Mouse (Mus musculus) gastrocnemius, adult 8-10 months (tissue): ENCODE results near the gene Prr13. TPM values are rescaled to one million over a fixed set of nuclear protein-coding genes. Genes with fewer than 3 reads are reported as not detected.

Source experiments
- DNase-seq, 2 experiments: peaks; one replicate each; pipeline ENCODE4 v3.0.0; 2022; ENCODE audit warnings: low spot score in 2 of 2
- total RNA-seq, 4 experiments: library from RNA; stranded (reverse); gene quantifications; 2 replicates each; pipeline ENCODE4 v1.2.4; 2022

The Prr13 gene
- total RNA-seq, 4 experiments from 2014 or later = 16.4 to 22.3 (median 20.2) TPM

GRCm38 (mm10) chr15:102503924-102504782, 45.3 kb downstream of the Prr13 start:
- no peak for DNase-seq

DNA sequence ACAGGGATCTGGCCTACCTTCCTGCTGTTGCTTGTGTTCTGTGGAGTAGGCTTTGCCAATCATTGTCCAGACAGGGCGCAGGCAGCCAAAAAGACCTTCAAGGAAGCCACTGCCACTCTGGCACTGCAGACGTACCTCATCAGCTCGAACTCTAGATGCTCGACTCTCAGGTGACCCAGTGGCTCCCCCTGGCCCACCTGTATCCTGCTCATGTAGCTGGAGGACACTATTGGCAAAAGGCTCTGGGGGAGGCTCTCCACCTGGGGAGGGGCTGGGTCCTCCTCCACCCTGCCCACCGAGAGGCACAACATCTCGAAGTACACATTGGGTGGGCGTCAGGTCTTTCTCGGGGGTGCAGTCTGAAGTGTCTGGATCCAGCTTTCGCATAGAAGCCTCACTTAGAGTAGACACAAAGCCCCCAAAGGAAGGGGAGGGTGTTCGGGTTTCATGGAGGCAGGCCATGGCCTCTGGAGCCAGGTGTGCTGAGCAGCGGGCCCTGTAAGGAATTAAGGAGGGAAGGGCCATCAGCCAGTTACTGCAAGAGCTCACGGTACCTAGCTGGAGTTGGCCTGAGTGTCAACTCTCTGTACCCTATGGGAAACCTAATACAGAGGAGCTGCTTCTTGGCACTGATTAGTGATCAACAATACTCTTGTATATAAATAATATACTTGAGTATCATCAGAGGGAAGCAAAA, 46.4 kb downstream of the Prr13 start:
- DNase-seq = no peak

GRCm38 (mm10) chr15:102505770-102506463, 47.1 kb downstream of the Prr13 start:
- no peak for DNase-seq

- DNase-seq = no peak
Measured at GRCm38 (mm10) chr15:102506464-102506830, 47.6 kb downstream of the Prr13 start.

DNA sequence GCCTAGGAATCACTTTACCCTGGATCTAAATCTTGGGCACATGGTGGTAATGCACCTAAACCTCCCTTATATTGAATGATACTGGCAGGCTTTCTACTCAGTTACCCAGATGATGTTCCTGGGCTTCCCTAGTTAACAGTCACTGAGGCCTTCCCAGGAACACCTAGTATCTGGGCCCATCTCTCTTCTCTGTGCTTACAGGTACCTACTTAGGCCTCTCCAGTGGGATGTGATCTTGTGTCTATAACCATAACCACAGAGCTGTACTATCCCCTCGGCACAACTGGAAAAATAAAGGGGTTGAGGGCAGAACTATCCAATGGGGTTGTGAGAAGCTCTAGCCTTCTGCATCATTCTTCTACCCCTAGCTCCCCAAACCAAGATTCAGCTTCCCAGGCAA, 48.0 kb downstream of the Prr13 start:
- DNase-seq = no peak

GRCm38 (mm10) chr15:102507561-102507960, 48.7 kb downstream of the Prr13 start:
- DNase-seq = no peak

- no peak for DNase-seq
Measured at GRCm38 (mm10) chr15:102508336-102508735, 49.5 kb downstream of the Prr13 start.

DNA sequence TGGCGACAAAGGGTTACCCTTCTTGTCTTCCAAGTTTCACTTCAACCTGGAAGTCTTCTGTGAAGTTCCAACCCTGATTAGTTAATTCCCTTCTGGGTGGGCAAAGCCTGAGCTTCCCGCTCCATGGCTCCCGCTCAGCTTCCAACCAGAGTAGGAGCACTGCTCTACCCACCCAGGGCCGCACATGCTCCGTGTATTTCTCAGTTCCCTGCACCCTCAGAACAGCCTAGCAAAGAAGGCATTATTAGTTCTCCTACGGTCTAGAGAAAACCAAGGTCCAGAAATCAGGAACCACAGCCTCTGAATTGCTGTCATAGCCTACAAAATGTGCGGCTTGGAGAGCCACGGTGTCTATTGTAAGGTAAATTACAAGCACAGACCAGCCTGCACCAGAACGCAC, 51.3 kb downstream of the Prr13 start:
- DNase-seq = no peak

- peak; percentile 63 to 71 for DNase-seq
Measured at GRCm38 (mm10) chr15:102510590-102511284, 51.9 kb downstream of the Prr13 start.

- no peak for DNase-seq
Measured at GRCm38 (mm10) chr15:102511285-102511833, 52.5 kb downstream of the Prr13 start.

GRCm38 (mm10) chr15:102512010-102512409, 53.2 kb downstream of the Prr13 start:
- DNase-seq = no peak

Other genes starting within 250 kb of the Prr13 start
- 1 to 10 TPM in 2 of 4 experiments, under 1 TPM in 2; 0.34 to 1.8 (median 1.0) TPM for gene Itgb7, start 227.1 kb upstream of the Prr13 start, total RNA-seq
- gene Rarg, start 201.5 kb upstream of the Prr13 start, total RNA-seq = 1 to 10 TPM; 4.4 to 9.8 (median 8.4) TPM
- not detected for gene Gm9918, start 188.5 kb upstream of the Prr13 start, total RNA-seq
- gene Mfsd5, start 179.6 kb upstream of the Prr13 start, total RNA-seq = 10 to 100 TPM; 14.9 to 17.3 (median 15.7) TPM
- under 1 TPM in 3 of 4 experiments, not detected in 1; 0.07 to 0.58 (median 0.21) TPM for gene Espl1, start 162.8 kb upstream of the Prr13 start, total RNA-seq
- gene Pfdn5, start 132.9 kb upstream of the Prr13 start, total RNA-seq = 100 to 1,000 TPM; 260 to 281 (median 273) TPM
- 10 to 100 TPM; 17.5 to 21.6 (median 18.9) TPM for gene Myg1, start 127.3 kb upstream of the Prr13 start, total RNA-seq
- 1 to 10 TPM; 5.3 to 7.5 (median 6.8) TPM for gene Aaas, start 108.3 kb upstream of the Prr13 start, total RNA-seq
- gene Sp7, start 91.8 kb upstream of the Prr13 start, total RNA-seq = not detected
- 10 to 100 TPM; 17.9 to 22.2 (median 20.5) TPM for gene Sp1, start 52.9 kb upstream of the Prr13 start, total RNA-seq
- 10 to 100 TPM in 3 of 4 experiments, 1 to 10 TPM in 1; 9.9 to 14.2 (median 11.7) TPM for gene Amhr2, start 13.7 kb upstream of the Prr13 start, total RNA-seq
- 100 to 1,000 TPM; 379 to 451 (median 385) TPM for gene Pcbp2, start 11.5 kb downstream of the Prr13 start, total RNA-seq
- gene Gm10337, start 44.7 kb downstream of the Prr13 start, total RNA-seq = not detected
- 1 to 10 TPM in 3 of 4 experiments, under 1 TPM in 1; 0.68 to 1.9 (median 1.5) TPM for gene Map3k12, start 58.0 kb downstream of the Prr13 start, total RNA-seq
- 10 to 100 TPM; 29.0 to 40.3 (median 35.2) TPM for gene Tarbp2, start 59.2 kb downstream of the Prr13 start, total RNA-seq
- gene Npff, start 65.9 kb downstream of the Prr13 start, total RNA-seq = 1 to 10 TPM in 2 of 4 experiments, under 1 TPM in 2; 0.82 to 1.5 (median 1.1) TPM
- gene Gm28047, start 166.0 kb downstream of the Prr13 start, total RNA-seq = 1 to 10 TPM in 3 of 4 experiments, not detected in 1; 1.1 to 1.8 (median 1.8) TPM
- gene Atf7, start 166.4 kb downstream of the Prr13 start, total RNA-seq = 10 to 100 TPM; 42.4 to 57.5 (median 51.7) TPM
- gene Atp5g2, start 213.3 kb downstream of the Prr13 start, total RNA-seq = 10 to 100 TPM; 12.4 to 33.5 (median 21.7) TPM